Mouse (Mus musculus) cerebellum, adult 18-20 months (tissue): ENCODE results near the gene Pabpc6.

Experiments
- DNase-seq, 2 experiments: peaks; one replicate each; pipeline ENCODE4 v3.0.0; 2021

Pabpc6 gene

GRCm38 (mm10) chr17:9669283-9669905 is at the start of gene Pabpc6:
Pabpc6 (minus strand) TSS chr17:9669717.
- DNase-seq, result no peak

GRCm38 (mm10) chr17:9710910-9711309 is 41.4 kb upstream of the Pabpc6 start:
- no peak for DNase-seq

- no peak for DNase-seq
Measured at GRCm38 (mm10) chr17:9708888-9709287, 39.4 kb upstream of the Pabpc6 start.

DNA sequence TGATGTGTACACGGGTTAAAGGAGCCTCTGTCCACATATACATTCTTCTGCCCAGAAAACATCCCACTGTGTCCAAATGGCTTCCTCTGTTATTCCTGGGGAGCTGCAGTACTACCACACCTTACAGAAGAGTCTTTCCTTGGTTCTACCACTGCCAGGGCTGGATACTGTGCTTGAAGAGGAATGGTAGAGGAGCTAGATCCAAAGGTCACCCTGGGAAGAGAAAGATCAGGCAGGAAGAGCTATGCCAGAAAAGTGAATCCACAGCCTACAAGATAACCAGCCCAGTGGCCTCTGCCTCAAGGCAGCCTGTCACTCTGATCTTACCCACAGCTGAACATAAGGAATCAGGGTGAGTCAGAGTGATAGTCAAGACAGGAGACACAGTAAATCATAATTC is 37.8 kb upstream of the Pabpc6 start:
- DNase-seq, result no peak

DNA sequence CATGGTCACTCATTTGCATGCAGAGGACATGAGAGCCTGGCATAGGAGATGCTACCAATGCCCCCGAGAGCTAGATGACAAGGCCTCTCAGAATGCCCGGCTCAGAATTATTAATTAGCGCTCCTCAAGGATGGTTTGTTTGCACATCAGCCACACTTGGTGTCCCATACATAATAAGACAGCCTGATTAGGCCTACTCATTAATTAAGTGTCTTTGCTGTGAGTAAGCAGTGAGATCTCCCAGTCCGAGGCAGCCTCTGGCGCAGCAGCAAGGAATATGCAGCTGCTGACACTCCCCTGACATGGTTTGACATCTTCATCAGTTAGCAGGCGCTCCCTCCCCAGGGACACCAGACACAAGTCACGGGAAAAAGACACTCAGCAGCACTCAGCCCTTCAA is 28.2 kb upstream of the Pabpc6 start:
- DNase-seq, result no peak

DNA sequence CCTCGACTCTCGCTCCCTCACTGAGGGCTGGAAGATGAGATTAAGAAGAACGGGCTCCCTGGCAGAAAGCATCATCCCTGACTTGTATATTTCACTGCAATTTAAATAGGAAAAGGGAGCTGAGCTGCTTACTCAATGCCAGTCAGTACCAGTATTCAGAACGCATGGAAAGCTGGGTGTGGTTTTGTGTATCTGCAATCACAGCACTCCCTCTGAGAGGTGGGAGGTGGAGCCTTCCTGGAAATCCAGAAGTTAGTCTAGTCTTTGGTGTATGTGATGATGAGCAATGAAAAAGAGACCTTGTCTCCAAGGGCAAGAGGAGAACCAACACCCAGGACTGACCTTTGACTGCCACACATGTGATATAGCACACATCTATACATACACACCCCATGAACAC is 21.7 kb upstream of the Pabpc6 start:
- DNase-seq, result no peak

- no peak for DNase-seq
Measured at GRCm38 (mm10) chr17:9683539-9684155, 14.1 kb upstream of the Pabpc6 start.

DNA sequence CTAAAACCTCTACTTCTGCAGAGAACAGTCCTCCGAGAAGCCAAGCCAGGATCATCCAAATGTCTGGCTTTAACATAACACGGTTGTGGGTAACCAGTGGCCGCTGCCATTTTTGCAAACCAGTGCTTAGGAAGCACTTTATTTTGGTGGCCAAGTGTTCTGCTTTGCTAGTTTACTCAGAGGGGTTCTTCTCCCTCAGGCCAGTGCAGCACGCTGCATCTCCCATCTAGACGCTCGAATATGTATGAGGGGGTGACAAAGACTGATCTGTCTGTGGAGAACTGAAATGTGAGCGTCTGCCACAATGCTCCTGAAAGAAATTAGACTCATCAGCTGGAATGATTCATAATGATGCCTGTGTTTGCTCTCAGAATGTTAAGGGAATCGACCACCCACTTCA is 11.2 kb upstream of the Pabpc6 start:
- no peak for DNase-seq

- DNase-seq, result no peak
Measured at GRCm38 (mm10) chr17:9675175-9675789, 5.8 kb upstream of the Pabpc6 start.

DNA sequence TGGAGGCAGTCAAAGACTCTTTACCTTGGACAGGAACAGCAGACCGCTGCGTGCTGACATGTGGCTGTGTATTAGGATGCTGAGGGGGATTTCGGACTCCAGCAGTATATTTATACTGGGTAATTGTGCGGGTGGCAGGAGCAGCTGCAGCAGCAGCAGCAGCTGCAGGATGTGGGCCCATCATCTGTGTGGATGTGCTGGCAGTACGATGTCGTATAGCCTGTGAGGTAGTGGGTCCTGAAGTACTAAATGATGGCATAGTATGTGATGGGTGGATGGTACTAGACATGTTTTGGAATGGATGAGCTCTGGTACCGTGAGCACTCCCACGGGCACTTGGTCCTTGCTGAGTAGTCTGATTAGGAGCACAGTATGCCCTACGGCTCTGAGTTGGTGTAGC is 1.6 kb downstream of the Pabpc6 start:
- DNase-seq, result no peak

GRCm38 (mm10) chr17:9658651-9659050 is 10.9 kb downstream of the Pabpc6 start:
- no peak for DNase-seq

GRCm38 (mm10) chr17:9654155-9654554 is 15.4 kb downstream of the Pabpc6 start:
- DNase-seq, result no peak

DNA sequence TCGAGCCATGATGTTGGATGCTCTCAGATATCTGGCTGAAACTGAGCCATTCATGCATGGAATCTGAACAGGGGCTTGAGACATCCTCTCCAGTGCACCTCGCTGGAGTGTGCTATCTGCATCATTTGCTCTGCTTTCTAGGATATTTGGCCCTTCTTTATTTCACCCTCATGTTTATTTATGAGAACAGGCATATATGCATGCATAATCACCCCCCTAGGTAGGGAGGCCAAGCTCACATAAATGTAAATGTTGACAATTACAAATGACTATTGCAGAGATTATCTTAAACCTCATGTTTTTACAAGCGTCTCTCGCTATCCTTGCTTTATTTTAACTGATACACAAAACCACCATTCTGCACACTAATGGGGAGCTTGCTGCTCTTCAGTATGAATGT is 21.9 kb downstream of the Pabpc6 start:
- DNase-seq, result no peak

- no peak for DNase-seq
Measured at GRCm38 (mm10) chr17:9643657-9644180, 25.8 kb downstream of the Pabpc6 start.

DNA sequence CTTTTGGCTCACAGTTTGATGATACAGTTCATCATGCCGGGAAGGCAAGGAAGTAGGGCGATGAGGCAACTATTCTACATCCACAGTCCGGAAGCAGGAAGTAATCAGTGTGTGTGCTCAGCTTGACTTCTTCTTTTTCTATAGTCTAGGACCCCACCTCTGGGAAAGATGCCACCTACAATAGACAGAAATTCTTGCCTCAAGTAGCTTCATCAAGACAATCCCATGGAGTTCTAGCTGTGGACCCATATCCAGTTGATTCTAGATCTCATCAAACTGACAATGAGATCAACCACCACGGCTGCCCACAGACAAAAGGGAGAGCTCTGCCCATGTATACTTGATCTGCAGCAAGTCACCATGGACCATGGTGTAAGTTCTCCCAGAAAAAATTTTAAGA is 32.5 kb downstream of the Pabpc6 start:
- DNase-seq, result no peak

DNA sequence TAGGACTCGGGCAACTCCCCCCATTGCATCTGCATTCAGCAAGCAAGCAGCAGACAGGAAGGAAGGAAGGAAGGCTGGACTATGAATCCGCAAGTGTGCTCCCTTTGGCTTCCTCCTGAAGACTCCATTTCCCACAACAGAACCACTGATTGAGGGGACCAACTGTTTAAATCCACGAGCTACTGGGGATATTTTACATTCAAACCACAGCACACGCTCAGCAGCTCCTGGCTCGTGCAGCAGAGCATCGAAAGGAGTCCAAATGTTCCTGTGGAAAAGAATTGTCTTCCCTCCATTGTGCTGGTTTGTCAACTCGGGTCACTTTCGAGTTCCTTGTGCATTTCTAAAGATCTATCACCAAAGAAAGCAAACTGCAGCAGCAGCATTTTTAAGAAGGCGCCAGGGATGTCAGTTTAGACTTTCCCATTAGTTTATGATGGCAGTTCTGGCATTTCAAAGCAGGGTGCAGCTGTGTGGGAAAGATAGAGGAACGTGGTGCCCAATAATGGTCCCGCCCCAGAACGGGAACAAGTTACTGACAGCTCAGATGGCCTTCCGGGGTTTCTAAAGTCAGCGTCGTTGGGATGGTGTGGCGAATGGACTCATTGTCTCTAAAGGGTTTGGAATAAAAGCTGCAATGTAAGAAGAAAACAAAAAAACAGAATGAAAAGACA is 36.8 kb downstream of the Pabpc6 start:
- peak; percentile 2 to 6 for DNase-seq

DNA sequence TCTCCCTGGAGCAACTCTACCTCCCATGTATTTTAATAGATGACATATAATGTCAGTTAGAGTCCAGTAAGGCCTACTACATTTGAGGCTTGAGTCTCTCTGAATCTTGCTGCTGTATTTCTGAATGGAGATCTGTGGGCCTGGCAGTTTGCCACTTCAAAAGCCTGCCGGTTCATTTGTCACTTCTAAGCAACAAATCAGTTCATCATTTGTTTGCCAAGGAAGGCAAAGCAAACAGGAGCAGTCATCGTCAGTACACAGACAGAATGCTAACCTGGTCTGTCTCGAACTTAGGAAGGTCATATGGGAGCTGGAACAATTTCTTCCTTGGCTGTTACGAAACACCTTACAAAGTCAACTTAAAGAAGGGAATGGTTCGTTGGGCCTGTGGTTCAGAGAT is 37.4 kb downstream of the Pabpc6 start:
- DNase-seq, result peak in 1 of 2 experiments; percentile 5

GRCm38 (mm10) chr17:9631081-9631480 is 38.4 kb downstream of the Pabpc6 start:
- no peak for DNase-seq

GRCm38 (mm10) chr17:9627011-9627410 is 42.5 kb downstream of the Pabpc6 start:
- DNase-seq, result no peak
